Mouse (Mus musculus): ENCODE data around the gene Anln. TPM values are rescaled to one million over a fixed set of nuclear protein-coding genes. Genes with fewer than 3 reads are reported as not detected.
"Not testable (repeated sequence)": the region's sequence is repeated elsewhere in the genome, so short reads cannot be mapped to it uniquely, and the experiment has no call there.

Anln gene
- total RNA-seq, 2 experiments from 2014 or later: 1.7 to 2.2 TPM

- DNase-seq (ENCODE audit: low spot score): peak; percentile 72
- intact Hi-C loops (cut with DNase I): no loop called here
Measured at GRCm38 (mm10) chr9:22327475-22328387, 61.3 kb downstream of the Anln start.

GRCm38 (mm10) chr9:22327099-22327474 lies 61.9 kb downstream of the Anln start:
- intact Hi-C loops (cut with DNase I): no loop called here
- DNase-seq (ENCODE audit: low spot score): no peak

- DNase-seq (ENCODE audit: low spot score): no peak
- intact Hi-C loops (cut with DNase I): no loop called here
Measured at GRCm38 (mm10) chr9:22324579-22324978, 64.4 kb downstream of the Anln start.

GRCm38 (mm10) chr9:22322381-22323211 lies 66.4 kb downstream of the Anln start:
- intact Hi-C loops (cut with DNase I): no loop called here
- DNase-seq (ENCODE audit: low spot score): no peak

- DNase-seq (ENCODE audit: low spot score): no peak
- intact Hi-C loops (cut with DNase I): no loop called here
Measured at GRCm38 (mm10) chr9:22319109-22319508, 69.9 kb downstream of the Anln start.

- DNase-seq (ENCODE audit: low spot score); intact Hi-C loops (cut with DNase I): not testable (repeated sequence)
Measured at GRCm38 (mm10) chr9:22316047-22316446, 72.9 kb downstream of the Anln start.

- intact Hi-C loops (cut with DNase I): no loop called here
- no peak for DNase-seq (ENCODE audit: low spot score)
Measured at GRCm38 (mm10) chr9:22314066-22314465, 74.9 kb downstream of the Anln start.

GRCm38 (mm10) chr9:22313218-22313617 lies 75.8 kb downstream of the Anln start:
- DNase-seq (ENCODE audit: low spot score): no peak
- intact Hi-C loops (cut with DNase I): no loop called here

GRCm38 (mm10) chr9:22309651-22310050 lies 79.3 kb downstream of the Anln start:
- no peak for DNase-seq (ENCODE audit: low spot score)
- intact Hi-C loops (cut with DNase I): no loop called here

- intact Hi-C loops (cut with DNase I); DNase-seq (ENCODE audit: low spot score): not testable (repeated sequence)
Measured at GRCm38 (mm10) chr9:22307920-22308262, 81.1 kb downstream of the Anln start.

GRCm38 (mm10) chr9:22307156-22307919 lies 81.7 kb downstream of the Anln start, which contains the start of gene Zfp810:
Zfp810 (minus strand) TSS chr9:22307648.
- peak; percentile 87 for DNase-seq (ENCODE audit: low spot score)
- intact Hi-C loops (cut with DNase I): no loop called here

- intact Hi-C loops (cut with DNase I): no loop called here
- no peak for DNase-seq (ENCODE audit: low spot score)
Measured at GRCm38 (mm10) chr9:22306726-22307125, 82.3 kb downstream of the Anln start.

GRCm38 (mm10) chr9:22302199-22302598 lies 86.8 kb downstream of the Anln start:
- no peak for DNase-seq (ENCODE audit: low spot score)
- intact Hi-C loops (cut with DNase I): no loop called here

Other genes starting within 250 kb of the Anln start
- 10 to 100 TPM; 50.3 to 52.6 TPM for gene Pigyl, start 232.3 kb downstream of the Anln start, total RNA-seq (2021)
- under 1 TPM; 0.16 to 0.31 TPM for gene Zfp872, start 201.1 kb downstream of the Anln start, total RNA-seq (2021)
- 10 to 100 TPM; 29.4 to 30.7 TPM for gene Zfp809, start 163.5 kb downstream of the Anln start, total RNA-seq (2021)
- gene Zfp599, start 129.3 kb downstream of the Anln start, total RNA-seq (2021): under 1 TPM; 0.26 to 0.31 TPM
- 1 to 10 TPM; 4.4 to 6.3 TPM for gene Zfp810, start 81.5 kb downstream of the Anln start, total RNA-seq (2021)
- under 1 TPM; 0.70 to 0.92 TPM for gene 9530077C05Rik, start 22.3 kb upstream of the Anln start, total RNA-seq (2021)
- not detected for gene Gm17545, start 65.1 kb upstream of the Anln start, total RNA-seq (2021)
- 10 to 100 TPM; 40.5 to 43.8 TPM for gene Rp9, start 80.6 kb upstream of the Anln start, total RNA-seq (2021)
- gene Bbs9, start 86.5 kb upstream of the Anln start, total RNA-seq (2021): 10 to 100 TPM; 10.5 to 14.7 TPM